Mouse (Mus musculus) kidney, embryonic 16.5 days (tissue): Measurements from ENCODE around the gene Plekhh2. TPM values are rescaled to one million over a fixed set of nuclear protein-coding genes. Genes with fewer than 3 reads are reported as not detected.

Experiments used
- ATAC-seq: fragments of 200-750 bp; cut with Nextera tagmentation; 2 replicates; pipeline ENCODE4 v1.8.0; 2017; ENCODE audit warnings: moderate TSS enrichment; ENCODE audit not compliant: low FRiP score, low TSS enrichment
- H3K27ac ChIP-seq: fragments of 300-500 bp; sonication (generic); 2 replicates; pipeline ENCODE4 v1.5.1; 2014; ENCODE audit warnings: low read length
- H3K27me3 ChIP-seq: fragments of 300-500 bp; sonication (generic); 2 replicates; pipeline ENCODE4 v1.6.1; 2014; ENCODE audit warnings: low read length, control low read depth, mixed read lengths; ENCODE audit not compliant: insufficient read depth
- H3K36me3 ChIP-seq: fragments of 300-500 bp; sonication (generic); 2 replicates; pipeline ENCODE4 v1.6.1; 2014; ENCODE audit warnings: low read length, control low read depth, mixed read lengths; ENCODE audit not compliant: insufficient read depth
- H3K4me1 ChIP-seq: fragments of 300-500 bp; sonication (generic); 2 replicates; pipeline ENCODE4 v1.6.1; 2014; ENCODE audit warnings: low read length, control low read depth, mixed read lengths; ENCODE audit not compliant: insufficient read depth
- H3K4me2 ChIP-seq: fragments of 300-500 bp; sonication (generic); replicated peaks from 2 replicates; pipeline ENCODE4 v1.6.1; 2014; ENCODE audit warnings: low read depth, low read length
- H3K4me3 ChIP-seq: fragments of 300-500 bp; sonication (generic); 2 replicates; pipeline ENCODE4 v1.5.1; 2014; ENCODE audit warnings: mild to moderate bottlenecking, low read length
- H3K9ac ChIP-seq: fragments of 300-500 bp; sonication (generic); replicated peaks from 2 replicates; pipeline ENCODE4 v1.6.1; 2014; ENCODE audit warnings: low read length
- H3K9me3 ChIP-seq: fragments of 300-500 bp; sonication (generic); 2 replicates; pipeline ENCODE4 v1.6.1; 2016; ENCODE audit warnings: low read length, control low read depth
- WGBS: fragments of 180-500 bp; shearing (Covaris S2); extraction: QIAGEN DNeasy Blood & Tissue Kit; methylation state at CpG from one replicate; pipeline ENCODE4 v1.1.7; 2014; 5-methylcytosine and 5-hydroxymethylcytosine counted together
- polyA plus RNA-seq: library from polyadenylated mRNA; unstranded; fragments of >200 nt; fragmentation: Nextera tagmentation; extraction: Ambion mirVana; gene quantifications from 2 replicates; pipeline ENCODE4 v1.2.1, GENCODE M21; 2015

Plekhh2 gene
- polyA plus RNA-seq, 1 experiment from 2014 or later = 10.5 TPM

- Histone ChIP-seq H3K9ac (no peak overlapping the region), H3K4me2 (no peak overlapping the region), H3K4me3 (no peak overlapping the region), H3K36me3 (peaks cover 17% of the 10 kb centered on the region), H3K27me3 (no peaks in the 10 kb centered on the region), H3K4me1 (peaks cover 8% of the 10 kb centered on the region; the same call in 1 of the 2 replicates), H3K27ac (no peak overlapping the region), H3K9me3 (no peaks in the 10 kb centered on the region)
- no peak for ATAC-seq
- 94% methylated on average over 7 of the region's 7 CpGs for WGBS
Measured at GRCm38 (mm10) chr17:84598928-84599327, 87.2 kb downstream of the Plekhh2 start.

DNA sequence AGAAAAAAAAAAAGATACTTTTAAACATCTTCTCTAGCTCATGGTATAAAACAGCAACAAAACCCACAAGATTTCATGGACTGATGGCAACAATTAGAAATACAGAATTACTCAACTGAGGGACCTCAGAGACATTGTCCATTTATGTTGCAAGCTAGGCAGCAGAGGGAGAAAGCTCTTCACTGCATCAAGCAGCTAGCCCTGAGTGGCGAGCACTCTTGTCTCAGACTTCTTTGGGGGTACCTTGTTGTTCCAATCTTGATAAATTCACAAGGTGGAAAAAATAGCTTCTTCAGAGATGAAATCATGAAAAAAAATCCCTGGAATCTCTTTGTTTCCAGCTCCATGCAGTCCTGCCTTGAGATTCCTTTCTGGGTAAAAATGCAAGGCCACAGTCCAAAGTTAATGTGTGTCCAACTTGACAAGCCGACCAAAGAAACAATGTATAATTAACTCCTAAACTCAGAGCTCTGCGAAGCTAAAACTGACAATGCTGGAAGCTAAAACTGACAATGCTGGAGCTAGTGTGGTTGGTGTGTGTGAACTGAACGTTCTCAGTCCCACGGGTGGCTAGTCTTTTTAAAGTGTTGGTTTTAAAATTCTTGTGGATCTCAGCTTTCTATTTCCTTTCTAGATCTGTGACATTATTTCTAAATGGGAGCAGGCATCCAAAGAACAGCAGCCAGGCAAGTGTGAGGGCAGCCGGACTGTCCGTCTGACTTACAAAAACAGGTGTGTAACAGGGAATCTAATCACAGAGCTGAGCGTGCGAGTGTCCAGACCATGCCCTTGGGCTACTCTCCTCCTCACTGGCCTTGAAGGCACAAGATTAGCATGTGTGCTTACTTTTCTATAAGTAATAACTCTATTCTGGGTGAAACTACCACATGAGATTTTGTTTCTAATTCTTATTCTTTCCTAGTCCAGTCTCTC is 88.6 kb downstream of the Plekhh2 start:
- ATAC-seq = peak; percentile 79
- peak overlapping the region; percentile 82 for H3K27ac ChIP-seq
- WGBS = 61% methylated on average over 9 of the region's 9 CpGs

GRCm38 (mm10) chr17:84601805-84602204 is 90.1 kb downstream of the Plekhh2 start:
- no peak overlapping the region for H3K27ac ChIP-seq
- no peaks in the 10 kb centered on the region for H3K9me3 ChIP-seq
- no peak overlapping the region for H3K4me3 ChIP-seq
- H3K27me3 ChIP-seq = no peaks in the 10 kb centered on the region
- no peak for ATAC-seq
- 0 out of 2 replicates have a peak, but pooled peaks cover 4% of the 10 kb centered on the region for H3K4me1 ChIP-seq
- 93% methylated on average over 5 of the region's 5 CpGs for WGBS
- H3K36me3 ChIP-seq = peaks cover 15% of the 10 kb centered on the region; the same call in 1 of the 2 replicates
- H3K4me2 ChIP-seq = no peak overlapping the region
- H3K9ac ChIP-seq = no peak overlapping the region

More for the DNA sequence above, 88.6 kb downstream of the Plekhh2 start:
- Histone ChIP-seq H3K4me1 (peaks cover 8% of the 10 kb centered on the region; the same call in 1 of the 2 replicates), H3K4me3 (no peak overlapping the region), H3K27me3 (no peaks in the 10 kb centered on the region), H3K9me3 (no peaks in the 10 kb centered on the region), H3K9ac (no peak overlapping the region), H3K4me2 (no peak overlapping the region), H3K36me3 (peaks cover 13% of the 10 kb centered on the region; the same call in 1 of the 2 replicates)

- WGBS = 66% methylated on average over 9 of the region's 9 CpGs
- no peak overlapping the region for H3K27ac ChIP-seq
Measured at GRCm38 (mm10) chr17:84603202-84603627, 91.5 kb downstream of the Plekhh2 start.

DNA sequence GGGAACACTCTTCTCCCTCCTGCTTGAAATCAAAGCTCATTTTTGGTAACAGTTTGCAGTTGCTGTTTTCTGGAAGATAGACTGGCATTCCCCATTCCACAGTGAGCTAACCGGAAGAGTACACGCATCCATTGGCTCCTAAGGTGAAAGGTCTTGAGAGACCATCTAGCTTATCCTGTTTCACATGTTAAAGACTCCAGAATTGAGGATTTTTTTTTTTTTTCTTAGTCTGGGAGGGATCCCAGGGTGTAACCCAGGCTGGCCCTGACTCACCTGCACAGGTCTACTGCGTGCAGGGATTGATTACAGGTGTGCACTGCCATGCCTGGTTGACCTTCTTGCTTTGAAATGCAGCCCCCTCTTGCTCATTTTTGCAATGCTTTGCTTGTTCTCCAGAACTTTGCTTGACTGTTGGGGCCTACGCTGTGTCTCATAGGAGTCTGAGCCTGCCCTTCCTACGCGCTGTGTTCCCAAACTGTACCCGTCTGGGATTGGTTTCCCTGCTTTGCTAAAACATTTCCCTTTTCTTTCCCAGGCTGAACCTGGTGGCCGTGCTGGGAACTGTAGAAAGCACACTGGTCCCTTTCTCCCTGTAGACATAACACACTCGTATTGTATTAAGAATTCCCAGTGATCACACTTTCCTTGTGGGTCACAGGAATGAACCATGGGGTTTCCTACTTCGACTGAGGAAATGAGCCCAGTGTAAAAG is 92.2 kb downstream of the Plekhh2 start:
- Histone ChIP-seq H3K4me3 (no peak overlapping the region), H3K4me2 (no peak overlapping the region), H3K4me1 (0 out of 2 replicates have a peak, but pooled peaks cover 4% of the 10 kb centered on the region), H3K27me3 (no peaks in the 10 kb centered on the region), H3K9ac (no peak overlapping the region), H3K27ac (no peak overlapping the region), H3K36me3 (peaks cover 14% of the 10 kb centered on the region), H3K9me3 (no peaks in the 10 kb centered on the region)
- 91% methylated on average over 10 of the region's 10 CpGs for WGBS
- ATAC-seq = no peak

More at GRCm38 (mm10) chr17:84603202-84603627, 91.5 kb downstream of the Plekhh2 start:
- H3K4me2 ChIP-seq = no peak overlapping the region
- 0 out of 2 replicates have a peak, but pooled peaks cover 4% of the 10 kb centered on the region for H3K4me1 ChIP-seq
- H3K9ac ChIP-seq = no peak overlapping the region
- no peak overlapping the region for H3K4me3 ChIP-seq
- H3K9me3 ChIP-seq = no peaks in the 10 kb centered on the region
- ATAC-seq = no peak
- peaks cover 17% of the 10 kb centered on the region for H3K36me3 ChIP-seq
- no peaks in the 10 kb centered on the region for H3K27me3 ChIP-seq

DNA sequence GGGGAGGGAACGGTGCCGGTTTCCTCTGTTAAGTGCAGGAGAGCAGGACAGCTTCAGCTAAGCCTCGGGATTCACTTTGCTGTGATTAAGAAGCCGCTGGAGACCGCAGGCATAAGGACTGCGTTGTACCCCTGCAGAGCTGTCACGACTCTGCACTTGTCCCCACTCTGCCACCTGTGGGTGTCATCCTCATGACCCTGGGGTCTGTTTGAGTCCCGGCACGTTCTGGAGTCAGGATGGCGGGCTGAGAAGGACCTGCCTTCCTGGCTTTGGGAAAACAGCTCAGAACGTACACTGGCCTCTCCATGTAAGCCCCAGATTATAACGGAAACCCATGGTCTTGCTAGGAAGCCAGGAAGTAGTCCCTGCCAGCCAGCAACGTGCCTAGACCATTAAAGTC is 95.3 kb downstream of the Plekhh2 start:
- H3K36me3 ChIP-seq = peaks cover 17% of the 10 kb centered on the region
- no peak overlapping the region for H3K27ac ChIP-seq
- H3K9me3 ChIP-seq = no peaks in the 10 kb centered on the region
- ATAC-seq = no peak
- no peaks in the 10 kb centered on the region; the same call in 1 of the 2 replicates for H3K4me1 ChIP-seq
- no peak overlapping the region for H3K9ac ChIP-seq
- 59% methylated on average over 13 of the region's 13 CpGs for WGBS
- no peak overlapping the region for H3K4me3 ChIP-seq
- H3K27me3 ChIP-seq = no peaks in the 10 kb centered on the region
- no peak overlapping the region for H3K4me2 ChIP-seq

DNA sequence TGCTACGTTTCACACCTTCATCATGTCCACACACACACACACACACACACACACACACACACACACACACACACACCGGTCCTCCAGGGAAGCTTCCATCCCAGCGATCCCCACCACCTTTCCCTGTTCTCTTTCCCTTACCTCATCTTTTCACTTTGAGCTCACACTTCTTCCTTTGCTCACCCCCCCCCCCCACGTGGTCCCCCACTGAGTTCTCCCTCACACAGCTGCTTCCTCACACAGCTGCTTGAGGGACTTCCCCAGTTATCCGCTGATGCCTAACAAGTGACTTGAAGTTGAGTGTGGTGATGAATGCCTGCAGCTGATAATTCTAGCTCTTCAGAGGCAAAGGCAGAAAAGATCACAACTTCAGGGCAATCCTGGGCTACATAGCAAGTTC is 95.9 kb downstream of the Plekhh2 start:
- Histone ChIP-seq H3K27ac (no peak overlapping the region), H3K4me3 (no peak overlapping the region), H3K4me1 (no peaks in the 10 kb centered on the region; the same call in 1 of the 2 replicates), H3K9ac (no peak overlapping the region), H3K4me2 (no peak overlapping the region), H3K9me3 (no peaks in the 10 kb centered on the region), H3K36me3 (peaks cover 14% of the 10 kb centered on the region), H3K27me3 (no peaks in the 10 kb centered on the region)
- 74% methylated on average over 5 of the region's 5 CpGs for WGBS
- ATAC-seq = no peak

GRCm38 (mm10) chr17:84608606-84609005 is 96.9 kb downstream of the Plekhh2 start:
- H3K27me3 ChIP-seq = no peaks in the 10 kb centered on the region
- H3K27ac ChIP-seq = no peak overlapping the region
- no peak overlapping the region for H3K9ac ChIP-seq
- H3K4me2 ChIP-seq = no peak overlapping the region
- H3K9me3 ChIP-seq = no peaks in the 10 kb centered on the region
- H3K4me1 ChIP-seq = no peaks in the 10 kb centered on the region; the same call in 1 of the 2 replicates
- ATAC-seq = no peak
- no peak overlapping the region for H3K4me3 ChIP-seq
- peaks cover 20% of the 10 kb centered on the region for H3K36me3 ChIP-seq
- WGBS = 72% methylated on average over 4 of the region's 4 CpGs

- Histone ChIP-seq H3K4me2 (no peak overlapping the region), H3K4me1 (no peaks in the 10 kb centered on the region; the same call in 1 of the 2 replicates), H3K27me3 (no peaks in the 10 kb centered on the region), H3K36me3 (peaks cover 35% of the 10 kb centered on the region), H3K9ac (no peak overlapping the region), H3K4me3 (no peak overlapping the region), H3K9me3 (no peaks in the 10 kb centered on the region), H3K27ac (no peak overlapping the region; the same call in 1 of the 2 replicates)
- no peak for ATAC-seq
- whole genome bisulfite sequencing = 49% methylated on average over 9 of the region's 9 CpGs
Measured at GRCm38 (mm10) chr17:84611500-84611899, 99.8 kb downstream of the Plekhh2 start.
